27 mouse cellular contexts compared by ENCODE assay signal in genomic region chr3:150648040-150648439, GRCm38 (mm10).
DNase-seq lines count a peak whose midpoint lies in the region; ATAC-seq and TF ChIP-seq lines count a peak whose summit lies in the region.
"Had no signal": no experiment of that assay in that cellular context is flagged by ENCODE, and none has a peak within 500 bp of the region (broad histone marks: within the 10 kb centered on the region; RNA-seq: fewer than 3 reads in every experiment).

No protein-coding gene starts in this region.

- H3K27ac ChIP-seq in forebrain, embryonic 14.5 days (ENCODE audit: low read depth, low read length), result no peak overlapping the region
- H3K27ac ChIP-seq in forebrain, postnatal 0 days (ENCODE audit: low read depth, low read length), result no peak overlapping the region
- H3K27ac ChIP-seq in hindbrain, postnatal 0 days, result no peak overlapping the region
- no peak overlapping the region for H3K27ac ChIP-seq in hindbrain, embryonic 11.5 days (ENCODE audit: low read depth, low read length)
- H3K27ac ChIP-seq: embryonic facial prominence, embryonic 10.5 days; embryonic facial prominence, embryonic 13.5 days; gastrocnemius, adult 2 months; hindbrain, embryonic 13.5 days had no signal

- no peak overlapping the region for H3K9ac ChIP-seq in forebrain, embryonic 14.5 days (ENCODE audit: low read length)
- H3K9ac ChIP-seq in forebrain, postnatal 0 days, result no peak overlapping the region
- H3K9ac ChIP-seq in hindbrain, postnatal 0 days (replicated peaks; ENCODE audit: low read length), result no peak overlapping the region
- H3K9ac ChIP-seq in hindbrain, embryonic 11.5 days (ENCODE audit: low read depth, low read length), result no peak overlapping the region
- H3K9ac ChIP-seq: embryonic facial prominence, embryonic 13.5 days; hindbrain, embryonic 13.5 days had no signal

- H3K36me3 ChIP-seq in forebrain, embryonic 14.5 days (ENCODE audit: control insufficient read depth, insufficient read depth, low read length), result no peaks in the 10 kb centered on the region
- H3K36me3 ChIP-seq in forebrain, postnatal 0 days (ENCODE audit: insufficient read depth), result no peaks in the 10 kb centered on the region
- no peaks in the 10 kb centered on the region for H3K36me3 ChIP-seq in hindbrain, postnatal 0 days (ENCODE audit: insufficient read depth, low read length)
- no peaks in the 10 kb centered on the region for H3K36me3 ChIP-seq in hindbrain, embryonic 11.5 days (ENCODE audit: control insufficient read depth, insufficient read depth, low read length)
- H3K36me3 ChIP-seq: embryonic facial prominence, embryonic 10.5 days; embryonic facial prominence, embryonic 13.5 days; hindbrain, embryonic 13.5 days had no signal

- peak; percentile 50; the same call in 1 of the 2 replicates for ATAC-seq in forebrain, embryonic 14.5 days
- no peak for ATAC-seq in forebrain, postnatal 0 days
- no peak for ATAC-seq in hindbrain, postnatal 0 days
- ATAC-seq in hindbrain, embryonic 11.5 days (ENCODE audit: low FRiP score), result no peak
- ATAC-seq: activated CD4-positive, CD25-positive, alpha-beta regulatory T cell, adult 4 months; hindbrain, embryonic 16.5 days; inflammation-experienced regulatory T-cells, adult 6 months; intestine, embryonic 16.5 days had no signal

- no peak overlapping the region for H3K4me3 ChIP-seq in forebrain, embryonic 14.5 days (ENCODE audit: low read depth, low read length)
- no peak overlapping the region for H3K4me3 ChIP-seq in forebrain, postnatal 0 days (ENCODE audit: low read depth, low read length)
- no peak overlapping the region for H3K4me3 ChIP-seq in hindbrain, postnatal 0 days (ENCODE audit: low read length)
- H3K4me3 ChIP-seq in hindbrain, embryonic 11.5 days (ENCODE audit: low read depth, low read length), result no peak overlapping the region
- H3K4me3 ChIP-seq: embryonic facial prominence, embryonic 10.5 days; embryonic facial prominence, embryonic 13.5 days; erythroblast, embryonic 14.5 days; gastrocnemius, adult 2 months; hindbrain, embryonic 13.5 days had no signal

- no peaks in the 10 kb centered on the region for H3K9me3 ChIP-seq in forebrain, embryonic 14.5 days (replicated peaks; ENCODE audit: control insufficient read depth, low read length)
- H3K9me3 ChIP-seq in forebrain, postnatal 0 days (ENCODE audit: low read length), result no peaks in the 10 kb centered on the region
- no peaks in the 10 kb centered on the region for H3K9me3 ChIP-seq in hindbrain, postnatal 0 days (ENCODE audit: low read length)
- no peaks in the 10 kb centered on the region for H3K9me3 ChIP-seq in hindbrain, embryonic 11.5 days (ENCODE audit: control insufficient read depth, low read length)
- H3K9me3 ChIP-seq: embryonic facial prominence, embryonic 10.5 days; embryonic facial prominence, embryonic 13.5 days; hindbrain, embryonic 13.5 days had no signal

- TF ChIP-seq POLR2A in brain, embryonic 14.5 days (IDR thresholded peaks at IDR 0.05; ENCODE audit: borderline replicate concordance, extremely low read depth, insufficient read depth, insufficient read length, poor library complexity, severe bottlenecking), result no peak

- no peak overlapping the region for H3K4me2 ChIP-seq in forebrain, embryonic 14.5 days (ENCODE audit: low read length)
- no peak overlapping the region for H3K4me2 ChIP-seq in forebrain, postnatal 0 days (ENCODE audit: low read depth)
- H3K4me2 ChIP-seq in hindbrain, postnatal 0 days (ENCODE audit: low read depth, low read length), result no peak overlapping the region
- H3K4me2 ChIP-seq in hindbrain, embryonic 11.5 days (replicated peaks; ENCODE audit: low read depth, low read length), result no peak overlapping the region
- H3K4me2 ChIP-seq: embryonic facial prominence, embryonic 13.5 days; heart, embryonic 11.5 days; hindbrain, embryonic 13.5 days had no signal

- no peaks in the 10 kb centered on the region for H3K27me3 ChIP-seq in forebrain, embryonic 14.5 days (replicated peaks; ENCODE audit: control insufficient read depth, insufficient read depth, low read length)
- H3K27me3 ChIP-seq in forebrain, postnatal 0 days (ENCODE audit: insufficient read depth, low read length), result no peaks in the 10 kb centered on the region
- no peaks in the 10 kb centered on the region for H3K27me3 ChIP-seq in hindbrain, postnatal 0 days (ENCODE audit: insufficient read depth, low read length)
- H3K27me3 ChIP-seq in hindbrain, embryonic 11.5 days (ENCODE audit: control insufficient read depth, insufficient read depth, low read length), result no peaks in the 10 kb centered on the region
- H3K27me3 ChIP-seq: embryonic facial prominence, embryonic 13.5 days; hindbrain, embryonic 13.5 days had no signal

- no peaks in the 10 kb centered on the region for H3K4me1 ChIP-seq in forebrain, embryonic 14.5 days (ENCODE audit: control insufficient read depth, insufficient read depth, low read length)
- H3K4me1 ChIP-seq in forebrain, postnatal 0 days (ENCODE audit: insufficient read depth), result no peaks in the 10 kb centered on the region
- no peaks in the 10 kb centered on the region for H3K4me1 ChIP-seq in hindbrain, postnatal 0 days (ENCODE audit: insufficient read depth, low read length)
- H3K4me1 ChIP-seq in hindbrain, embryonic 11.5 days (replicated peaks; ENCODE audit: control insufficient read depth, insufficient read depth, low read length), result no peaks in the 10 kb centered on the region
- H3K4me1 ChIP-seq: embryonic facial prominence, embryonic 10.5 days; embryonic facial prominence, embryonic 13.5 days; hindbrain, embryonic 13.5 days had no signal

- 82% methylated on average over 3 of the region's 3 CpGs for WGBS in forebrain, embryonic 14.5 days
- WGBS in forebrain, postnatal 0 days, result 45% methylated on average over 3 of the region's 3 CpGs
- 71% methylated on average over 3 of the region's 3 CpGs for WGBS in hindbrain, postnatal 0 days
- 95% methylated on average over 3 of the region's 3 CpGs for WGBS in hindbrain, embryonic 11.5 days

- peak; percentile 54 to 67 for DNase-seq in cerebellum, postnatal 10 days
- no peak for DNase-seq in cerebellum, adult 18-20 months
- peak; percentile 35 for DNase-seq in forebrain, embryonic 14.5 days (ENCODE audit: low spot score)
- no peak for DNase-seq in forebrain, postnatal 0 days
- DNase-seq in hindbrain, postnatal 0 days (ENCODE audit: low spot score), result peak; percentile 45
- no peak for DNase-seq in hindbrain, embryonic 11.5 days (ENCODE audit: low spot score)
- DNase-seq in brain, embryonic 14.5 days (ENCODE audit: low read depth), result peak; percentile 43
- no peak for DNase-seq in retina, embryonic 14.5 days (ENCODE audit: low spot score)
- DNase-seq: adrenal gland, adult 8-10 months; adrenal gland, postnatal 25 days; cerebellum, adult 11 months; cerebellum, adult 9-10 months; cerebellum, postnatal 36 days; embryo, embryonic 11 days; gastrocnemius, adult 2 months; gastrocnemius, postnatal 14 days; heart, adult 11 months; kidney, adult 18-20 months had no signal

- no peak for TF ChIP-seq CTCF in forebrain, postnatal 0 days (IDR thresholded peaks at IDR 0.05; ENCODE audit: low read depth)
- no peak for TF ChIP-seq CTCF in hindbrain, postnatal 0 days (IDR thresholded peaks at IDR 0.05; ENCODE audit: low read depth)
- no peak for TF ChIP-seq CTCF in brain, embryonic 14.5 days (IDR thresholded peaks at IDR 0.05; ENCODE audit: borderline replicate concordance, extremely low read depth, insufficient read depth, insufficient read length)

Comparison
In these comparisons a context has a peak if more than half of its experiments do, and no peak if none do; other contexts are left out.
1. DNase-seq: peak in cerebellum, postnatal 10 days (2 of 2), forebrain, embryonic 14.5 days (single experiment), hindbrain, postnatal 0 days (single experiment) and brain, embryonic 14.5 days (single experiment); none in cerebellum, adult 18-20 months (0 of 2), forebrain, postnatal 0 days (single experiment), hindbrain, embryonic 11.5 days (single experiment) and retina, embryonic 14.5 days (single experiment).